Mouse (Mus musculus): ENCODE results near the gene Mcpt4. TPM values are rescaled to one million over a fixed set of nuclear protein-coding genes. Genes with fewer than 3 reads are reported as not detected.
"Not testable (repeated sequence)": the region's sequence is repeated elsewhere in the genome, so short reads cannot be mapped to it uniquely, and the experiment has no call there.

The Mcpt4 gene
- 1 to 10 TPM; 2.5 to 3.3 TPM for total RNA-seq (2021)
- long read RNA-seq, experiment 1, partial matches to known transcripts: 0 of 1 reads
- long read RNA-seq, experiment 1, other reads (novel, unspliced or antisense): 0 of 1 reads
- long read RNA-seq, experiment 2: 0 reads

DNA sequence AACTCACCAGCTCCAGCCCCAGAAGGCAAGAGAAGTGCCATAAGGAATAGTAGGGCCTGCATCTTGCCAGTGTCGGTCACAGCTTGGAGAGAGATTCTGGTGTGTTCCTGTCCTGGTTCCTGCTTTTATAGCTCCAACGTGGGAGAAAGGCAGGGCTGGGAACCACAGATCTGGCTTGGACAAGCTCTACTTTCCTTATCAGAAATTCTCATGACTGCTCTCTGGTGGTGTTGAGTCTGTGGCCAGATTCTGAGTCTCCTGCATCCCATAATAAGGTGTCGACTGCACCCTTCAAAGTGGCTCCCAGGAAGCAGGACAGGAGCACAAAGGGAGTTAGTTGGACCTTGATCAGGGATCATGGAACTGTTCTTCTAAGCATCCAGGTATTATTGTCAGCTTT lies at the start of gene Mcpt4:
Mcpt4 (minus strand) TSS at position 101 of the 400 bp plus-strand sequence.
- intact Hi-C loops (cut with DNase I); DNase-seq: not testable (repeated sequence)

DNA sequence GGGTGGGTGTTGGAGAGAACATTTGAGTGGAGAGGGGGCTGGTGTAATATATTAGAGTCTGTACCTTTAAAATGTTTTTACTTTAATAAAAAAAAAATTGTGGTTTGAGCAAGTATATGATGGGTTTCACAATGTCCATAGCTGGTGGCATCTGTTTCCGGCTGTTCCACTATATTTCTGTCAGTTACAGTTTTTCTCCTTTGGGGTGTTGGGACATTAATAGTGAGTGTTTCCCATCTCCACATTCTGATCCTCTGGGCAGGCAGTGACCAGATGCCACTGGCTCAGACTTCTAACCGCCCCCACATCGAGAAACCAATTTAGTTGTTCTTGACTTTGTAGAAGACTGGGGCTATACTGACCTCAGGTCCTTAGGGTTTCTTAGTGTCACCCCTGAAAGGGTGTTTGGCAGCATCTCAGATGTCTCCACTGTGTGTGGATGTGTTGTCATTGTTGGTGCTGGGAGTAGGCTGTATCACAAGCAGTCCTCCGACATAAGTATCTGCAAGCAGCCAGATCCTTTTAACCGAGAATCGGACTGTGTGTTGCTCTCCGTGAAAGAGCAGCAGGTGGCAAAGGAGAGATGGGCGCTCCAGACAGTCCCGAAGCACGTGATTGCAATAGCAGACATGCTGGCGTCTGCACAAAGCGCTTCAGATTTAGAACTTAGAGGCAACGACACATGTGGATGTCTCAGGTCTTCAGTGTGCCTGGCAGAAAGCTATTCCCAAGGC lies 43.5 kb upstream of the Mcpt4 start:
- no peak for DNase-seq
- intact Hi-C loops (cut with DNase I): no loop called here

DNA sequence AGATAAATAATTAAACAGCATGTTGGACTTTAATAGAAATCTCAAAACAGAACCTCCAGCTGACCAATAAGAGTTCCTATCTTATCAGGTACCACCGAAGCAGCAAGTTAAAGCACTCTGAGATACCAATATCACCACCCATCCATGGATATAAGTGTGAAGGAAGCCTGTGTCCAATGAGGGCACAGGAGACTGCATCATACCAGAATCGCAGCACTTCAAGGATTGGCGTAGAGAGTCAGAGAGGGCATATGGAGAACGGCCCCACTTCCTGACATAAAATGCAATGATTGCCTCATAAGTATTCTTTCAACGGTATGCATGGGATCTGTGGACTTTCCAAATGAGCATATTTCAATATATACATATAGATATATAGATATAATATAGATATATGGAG lies 42.9 kb upstream of the Mcpt4 start:
- DNase-seq: no peak
- intact Hi-C loops (cut with DNase I): no loop called here

DNA sequence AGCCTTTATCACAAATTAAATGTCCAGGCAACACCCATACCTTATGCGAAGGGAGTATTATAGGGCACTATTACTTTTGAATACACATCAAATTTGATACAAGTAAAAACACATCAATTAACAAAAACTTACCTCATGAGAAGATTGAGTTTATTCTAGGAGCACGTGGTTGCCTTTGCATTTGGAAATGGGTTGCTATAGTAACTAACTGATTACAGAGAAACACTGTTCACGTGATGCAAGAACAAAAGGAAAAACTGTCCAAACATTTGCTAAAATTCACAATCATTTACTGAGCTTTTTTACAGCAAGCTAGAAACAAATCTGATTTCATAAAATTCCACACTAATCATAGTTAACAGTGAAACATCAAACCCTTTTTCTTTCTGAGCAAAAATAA lies 41.3 kb upstream of the Mcpt4 start:
- no peak for DNase-seq
- intact Hi-C loops (cut with DNase I): no loop called here

DNA sequence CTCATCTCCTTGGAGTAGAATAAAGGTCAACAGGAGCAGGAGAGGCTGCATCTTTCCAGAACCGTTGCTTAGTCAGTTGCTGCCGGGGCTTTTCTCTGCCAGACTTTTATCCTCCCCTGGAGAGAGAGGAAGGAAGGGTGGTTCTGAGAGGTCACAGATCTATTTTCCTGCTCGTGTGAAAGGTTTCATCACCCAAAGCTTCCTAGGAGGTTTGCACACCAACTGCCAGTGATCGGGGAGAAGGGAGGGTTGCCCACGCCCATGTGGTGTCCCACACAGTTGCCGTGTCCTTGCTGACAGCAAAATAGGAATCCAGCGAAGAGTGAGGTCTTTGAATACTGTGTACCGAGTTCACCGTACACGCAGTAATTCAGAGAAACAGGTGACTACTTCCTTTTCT lies 40.3 kb upstream of the Mcpt4 start, which contains the start of gene Ctsg:
Ctsg (minus strand) TSS at position 189 of the 400 bp plus-strand sequence.
- intact Hi-C loops (cut with DNase I): no loop called here
- DNase-seq: no peak

DNA sequence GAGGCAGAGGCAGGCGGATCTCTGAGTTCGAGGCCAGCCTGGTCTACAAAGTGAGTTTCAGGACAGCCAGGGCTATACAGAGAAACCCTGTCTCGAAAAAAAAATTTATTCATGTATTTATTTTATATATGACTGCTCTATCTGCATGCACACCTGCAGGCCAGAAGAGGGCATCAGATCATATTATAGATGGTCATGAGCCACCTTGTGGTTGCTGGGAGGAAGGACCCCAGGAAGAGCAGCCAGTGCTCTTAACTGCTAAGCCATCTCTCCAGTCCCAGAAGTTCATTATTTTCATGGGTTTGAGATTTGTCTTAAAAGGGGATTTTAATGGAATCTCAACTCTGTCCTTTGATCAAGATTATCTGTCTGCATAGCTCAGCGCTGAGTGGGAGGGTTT lies 36.8 kb upstream of the Mcpt4 start:
- intact Hi-C loops (cut with DNase I): no loop called here
- DNase-seq: no peak

DNA sequence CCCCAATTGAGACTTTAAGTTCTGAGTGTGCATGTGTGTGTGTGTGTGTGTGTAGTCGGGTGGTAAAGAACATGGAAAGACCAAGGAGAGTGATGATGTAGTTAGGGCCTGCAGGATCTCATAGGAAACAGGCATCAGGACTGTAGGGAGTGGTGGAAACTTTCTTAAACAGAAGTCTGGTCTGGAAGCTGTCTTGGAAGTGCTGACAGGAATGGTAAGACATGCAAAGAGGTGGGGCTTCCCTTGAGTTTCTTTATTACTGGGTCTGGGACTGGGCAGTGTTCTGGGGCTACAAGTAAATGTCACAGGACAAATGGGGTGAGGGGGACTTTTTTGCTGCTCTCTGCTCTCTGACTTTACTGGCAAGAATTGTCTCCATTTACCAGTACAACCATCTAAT lies 35.5 kb upstream of the Mcpt4 start:
- intact Hi-C loops (cut with DNase I): no loop called here
- DNase-seq: no peak

DNA sequence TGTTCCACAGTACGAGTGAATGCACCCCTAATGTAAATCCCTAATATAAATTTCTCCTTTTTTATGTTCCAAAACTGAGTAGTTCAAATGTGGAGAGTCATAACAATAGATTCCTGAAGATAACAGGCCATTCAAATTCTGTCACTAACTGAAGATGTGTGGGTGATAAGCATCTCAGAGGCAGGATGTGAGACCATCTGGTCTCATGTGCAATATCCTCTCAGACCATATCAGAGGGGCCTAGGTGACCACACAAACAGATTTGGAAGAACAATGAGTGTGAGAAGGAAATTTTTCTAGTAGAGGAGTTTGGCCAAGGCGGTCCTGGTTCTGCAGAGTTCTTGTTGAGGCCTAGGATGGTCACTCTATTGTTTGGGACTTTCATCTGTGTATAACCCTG lies 31.2 kb upstream of the Mcpt4 start:
- DNase-seq: no peak
- intact Hi-C loops (cut with DNase I): no loop called here

DNA sequence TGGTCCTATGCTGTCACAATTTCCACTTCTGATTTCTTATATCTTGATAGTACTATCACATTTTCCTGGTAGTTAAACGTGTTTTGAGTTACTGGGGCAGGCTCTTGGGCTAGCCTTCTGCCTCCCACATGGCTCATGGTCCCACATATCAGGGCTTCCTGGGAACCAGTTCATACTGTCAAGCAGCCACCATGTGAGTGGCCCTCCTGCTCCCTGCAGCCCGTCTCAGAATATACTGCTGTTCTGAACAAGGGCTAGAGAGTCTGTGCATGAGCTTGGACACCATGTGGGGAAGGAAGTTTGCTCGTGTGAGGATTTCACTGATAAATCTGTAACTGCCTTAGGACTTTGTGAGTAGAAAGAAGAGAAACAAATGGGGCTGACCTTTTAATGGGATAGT lies 24.6 kb upstream of the Mcpt4 start:
- intact Hi-C loops (cut with DNase I): no loop called here
- no peak for DNase-seq

DNA sequence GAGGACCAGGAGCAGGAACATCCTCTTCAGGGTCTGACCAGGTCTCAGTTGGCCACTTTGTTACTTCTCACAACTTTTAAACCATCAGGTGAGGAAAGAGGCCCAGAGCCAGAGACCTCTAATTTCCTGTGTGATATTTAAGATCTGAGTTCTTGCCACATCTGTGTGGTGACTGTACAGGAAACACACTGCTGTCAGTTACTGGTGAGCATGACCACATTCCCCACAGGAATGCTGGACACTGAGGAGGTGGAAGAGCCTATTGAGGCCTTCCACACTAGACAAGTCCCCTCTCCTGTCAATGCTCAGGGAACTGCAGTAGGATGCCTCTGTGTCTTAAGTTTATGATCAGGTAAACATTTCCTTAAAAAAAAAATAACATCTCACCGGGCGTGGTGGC lies 23.1 kb upstream of the Mcpt4 start, which contains the start of gene Mcpt8:
Mcpt8 (minus strand) TSS at position 107 of the 400 bp plus-strand sequence.
- DNase-seq: no peak
- intact Hi-C loops (cut with DNase I): no loop called here

DNA sequence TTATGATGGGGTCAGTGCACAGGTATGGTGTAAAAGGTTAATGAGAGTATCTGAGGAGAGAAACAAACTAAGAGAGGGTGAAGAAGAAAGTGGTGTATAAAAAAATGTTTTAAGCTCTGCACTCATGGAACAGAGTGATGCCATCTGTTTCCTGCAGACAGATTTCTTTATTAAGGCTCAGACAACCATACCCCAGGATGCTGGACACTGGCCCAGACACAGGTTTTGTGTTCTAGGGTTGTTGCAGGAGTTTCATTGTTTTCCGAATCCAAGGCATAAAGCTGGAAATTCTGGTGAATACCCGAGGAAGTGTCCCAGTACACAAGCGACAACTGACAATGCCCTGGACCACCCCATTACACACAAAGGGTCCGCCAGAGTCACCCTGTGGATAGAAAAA lies 19.9 kb upstream of the Mcpt4 start:
- no peak for DNase-seq

DNA sequence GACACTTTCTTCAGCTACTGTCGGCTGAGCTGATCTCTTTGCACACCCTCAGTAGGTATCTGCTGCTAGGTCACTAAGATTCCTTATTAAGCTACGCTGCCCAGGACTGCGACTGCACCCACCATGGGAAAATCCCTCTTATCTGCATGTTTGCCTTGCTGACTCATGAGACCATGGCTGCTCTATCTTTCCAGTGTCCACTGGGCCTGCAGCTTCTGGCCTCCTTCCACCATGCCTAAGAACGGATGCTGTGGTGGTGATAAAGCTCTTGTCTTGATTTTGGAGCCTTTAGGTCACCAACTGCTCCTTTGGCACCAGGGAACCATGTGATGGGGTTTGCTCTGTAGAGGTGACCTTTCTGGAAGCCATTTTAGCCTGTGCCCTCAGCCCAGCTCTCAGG lies 4.4 kb downstream of the Mcpt4 start:
- intact Hi-C loops (cut with DNase I): no loop called here
- no peak for DNase-seq

More for the DNA sequence above, 19.9 kb upstream of the Mcpt4 start:
- intact Hi-C loops (cut with DNase I): no loop called here

DNA sequence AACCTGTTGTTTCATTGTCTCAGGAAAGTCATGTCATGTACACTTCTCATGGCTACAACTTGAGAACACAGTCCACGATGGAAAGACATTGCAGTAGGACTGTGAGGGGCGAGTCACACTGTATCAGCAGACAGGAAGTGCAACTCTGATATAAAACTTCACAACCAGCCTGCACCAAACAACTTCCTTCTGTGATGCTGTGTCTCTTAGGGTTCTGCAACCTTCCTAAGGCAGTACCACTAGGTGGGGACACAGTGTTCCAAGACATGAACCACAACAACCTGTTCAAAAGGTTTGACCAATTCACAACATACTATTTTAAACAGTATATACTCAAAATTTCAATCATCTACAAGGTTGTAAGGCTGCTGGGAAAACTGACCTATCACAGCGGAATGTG lies 6.7 kb downstream of the Mcpt4 start:
- DNase-seq: no peak
- intact Hi-C loops (cut with DNase I): no loop called here

DNA sequence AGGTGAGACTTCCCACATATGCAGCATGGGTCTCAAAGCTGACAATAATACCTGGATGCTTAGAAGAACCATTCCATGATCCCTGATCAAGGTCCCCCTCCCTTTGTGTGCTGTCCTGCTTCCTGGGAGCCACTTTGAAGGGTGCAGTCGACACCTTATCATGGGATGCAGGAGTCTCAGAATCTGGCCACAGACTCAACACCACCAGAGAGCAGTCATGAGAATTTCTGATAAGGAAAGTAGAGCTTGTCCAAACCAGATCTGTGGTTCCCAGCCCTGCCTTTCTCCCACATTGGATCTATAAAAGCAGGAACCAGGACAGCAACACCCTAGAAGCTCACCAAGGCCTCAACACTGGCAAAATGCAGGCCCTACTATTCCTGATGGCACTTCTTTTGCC lies 20.3 kb downstream of the Mcpt4 start, which contains the start of gene Mcpt2:
Mcpt2 (plus strand) TSS at position 250 of the 400 bp plus-strand sequence.
- intact Hi-C loops (cut with DNase I); DNase-seq: not testable (repeated sequence)

DNA sequence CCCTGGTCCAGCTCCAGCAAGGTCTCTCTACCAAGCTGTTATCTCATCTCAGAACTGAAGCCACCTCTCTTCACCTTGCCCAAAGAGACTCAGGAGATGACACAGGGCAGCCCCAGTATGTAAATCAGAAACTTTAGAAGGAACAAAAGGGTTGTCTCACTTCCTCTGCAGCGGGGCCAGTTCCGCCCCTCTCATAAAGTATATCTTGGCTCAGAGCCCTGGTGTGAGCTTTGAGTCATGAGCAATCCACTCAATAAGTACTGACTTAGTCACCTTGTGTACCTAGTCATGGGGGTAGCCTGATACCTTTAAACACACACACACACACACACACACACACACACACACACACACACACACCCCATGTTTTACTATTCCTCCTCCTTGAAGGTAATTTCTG lies 27.7 kb downstream of the Mcpt4 start:
- intact Hi-C loops (cut with DNase I): no loop called here
- no peak for DNase-seq

DNA sequence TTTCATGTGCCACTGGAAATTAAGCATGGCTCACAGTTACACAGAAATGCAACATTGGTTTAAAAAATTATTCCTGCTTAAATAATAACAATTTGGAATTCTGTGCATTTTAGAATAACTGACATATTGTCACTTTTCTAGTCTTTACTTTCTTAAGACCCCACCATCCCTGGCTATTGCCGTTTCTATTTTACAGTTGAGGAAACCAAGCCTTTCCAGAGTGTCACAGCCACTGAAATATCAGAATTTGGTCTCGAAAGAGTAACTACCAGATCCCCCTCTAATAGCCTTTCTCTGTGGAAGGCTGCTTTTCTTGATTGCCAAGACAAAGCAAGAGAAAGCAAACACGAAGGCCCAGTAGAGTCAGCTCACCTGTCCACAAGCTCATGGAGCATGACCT lies 31.7 kb downstream of the Mcpt4 start, which contains the start of gene Mcpt9:
Mcpt9 (minus strand) TSS at position 101 of the 400 bp plus-strand sequence.
- intact Hi-C loops (cut with DNase I); DNase-seq: not testable (repeated sequence)

DNA sequence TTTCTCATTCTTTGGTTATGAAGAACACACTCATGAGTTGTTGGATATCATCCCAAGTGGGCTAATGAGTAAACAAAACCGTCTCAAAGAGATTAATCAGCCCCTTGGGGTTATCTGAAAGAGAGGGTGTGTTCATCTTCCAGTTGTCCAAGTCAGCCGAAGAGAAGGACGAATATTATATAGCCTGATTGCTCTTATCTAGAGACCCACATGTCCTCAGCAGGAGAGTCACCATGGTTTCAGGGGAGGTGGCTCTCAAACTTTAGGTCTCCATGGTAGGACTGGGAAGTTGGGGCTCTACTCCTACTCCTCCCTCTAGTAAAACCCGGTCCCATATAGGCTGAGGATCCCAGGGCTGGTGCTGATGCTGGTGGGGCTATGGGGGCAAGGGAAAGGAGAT lies 40.8 kb downstream of the Mcpt4 start:
- DNase-seq; intact Hi-C loops (cut with DNase I): not testable (repeated sequence)

DNA sequence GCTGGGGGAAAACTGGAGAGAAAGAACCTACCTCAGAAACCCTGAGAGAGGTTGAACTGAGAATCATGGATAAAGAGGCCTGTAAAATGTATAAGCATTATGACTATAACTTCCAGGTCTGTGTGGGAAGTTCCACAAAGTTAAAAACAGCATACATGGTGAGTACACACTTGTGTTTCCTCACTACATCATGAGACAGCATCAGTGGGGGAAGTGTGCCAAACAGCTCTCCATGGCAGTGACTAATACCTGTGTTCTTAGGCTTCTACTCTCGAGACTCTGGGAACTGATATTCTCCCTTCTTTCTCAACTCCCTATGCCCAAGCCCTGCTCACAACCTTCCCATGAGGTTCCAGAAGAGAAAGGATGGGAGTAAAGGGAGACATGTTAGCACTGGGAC lies 42.7 kb downstream of the Mcpt4 start:
- no peak for DNase-seq
- intact Hi-C loops (cut with DNase I): no loop called here

DNA sequence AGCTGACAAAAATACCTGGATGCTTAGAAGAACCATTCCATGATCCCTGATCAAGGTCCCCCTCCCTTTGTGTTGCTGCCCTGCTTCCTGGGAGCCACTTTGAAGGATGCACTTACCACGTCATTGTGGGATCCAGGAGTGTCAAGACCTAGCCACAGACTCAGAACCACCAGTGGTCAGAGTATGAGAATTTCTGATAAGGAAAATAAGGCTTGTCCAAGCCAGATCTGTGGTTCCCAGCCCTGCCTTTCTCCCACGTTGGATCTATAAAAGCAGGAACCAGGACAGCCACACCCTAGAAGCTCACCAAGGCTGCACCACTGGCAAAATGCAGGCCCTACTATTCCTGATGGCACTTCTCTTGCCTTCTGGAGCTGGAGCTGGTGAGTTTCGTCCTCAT lies 44.4 kb downstream of the Mcpt4 start, which contains the start of gene Mcpt1:
Mcpt1 (plus strand) TSS at position 301 of the 400 bp plus-strand sequence.
- DNase-seq; intact Hi-C loops (cut with DNase I): not testable (repeated sequence)

DNA sequence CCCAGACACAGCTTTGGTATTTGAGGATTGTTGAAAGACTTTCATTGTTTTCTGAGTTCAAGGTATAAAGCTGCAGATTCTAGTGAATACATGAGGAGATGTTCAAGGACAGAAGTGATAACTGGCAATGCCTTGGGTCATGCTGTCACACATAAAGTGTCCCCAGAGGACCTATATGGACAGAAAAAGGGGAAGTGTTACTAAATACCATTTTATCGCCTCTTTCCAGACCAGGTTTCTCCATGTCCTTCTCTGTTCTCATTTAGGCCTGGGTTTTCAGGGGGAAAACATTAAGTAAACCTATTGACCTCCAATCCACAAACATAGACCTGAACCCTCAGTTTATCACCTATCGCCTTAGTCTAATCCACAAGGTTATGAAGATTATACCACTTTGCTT lies 48.2 kb downstream of the Mcpt4 start:
- intact Hi-C loops (cut with DNase I): no loop called here
- no peak for DNase-seq

DNA sequence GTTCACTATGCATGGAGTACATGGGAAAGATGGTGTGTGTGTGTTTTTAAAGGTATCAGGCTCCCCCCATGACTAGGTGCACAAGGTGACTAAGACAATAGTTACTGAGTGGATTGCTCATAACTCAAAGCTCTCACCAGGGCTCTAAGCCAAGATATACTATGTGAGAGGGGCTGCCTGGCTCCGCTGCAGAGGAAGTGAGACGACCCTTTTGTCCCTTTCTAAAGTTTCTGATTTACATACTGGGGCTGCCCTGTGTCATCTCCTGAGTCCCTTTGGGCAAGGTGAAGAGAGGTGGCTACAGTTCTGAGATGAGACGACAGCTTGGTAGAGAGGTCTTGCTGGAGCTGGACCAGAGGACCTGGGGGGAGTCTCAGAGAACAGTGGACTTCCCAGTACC lies 49.0 kb downstream of the Mcpt4 start:
- intact Hi-C loops (cut with DNase I): no loop called here
- no peak for DNase-seq
